Mouse (Mus musculus): Measurements from ENCODE around the gene Mdk.

GRCm38 (mm10) chr2:91973416-91974135, 41.5 kb upstream of the Mdk start:
- TF ChIP-seq POLR2A (IDR thresholded peaks at IDR 0.05; ENCODE audit: borderline replicate concordance, extremely low read depth, insufficient read depth, insufficient read length, poor library complexity, severe bottlenecking) (no peak), CTCF (IDR thresholded peaks at IDR 0.05; ENCODE audit: borderline replicate concordance, extremely low read depth, insufficient read depth, insufficient read length) (no peak)
